Mouse (Mus musculus): ENCODE results near the gene Anp32a.

GRCm38 (mm10) chr9:62374276-62374675 lies 33.2 kb downstream of the Anp32a start:
- TF ChIP-seq CTCF (IDR thresholded peaks at IDR 0.05; ENCODE audit: insufficient read depth, low read length) (no peak), POLR2A (IDR thresholded peaks at IDR 0.05; ENCODE audit: borderline replicate concordance, extremely low read depth, low read depth, low read length) (no peak)
